ENCODE assay signal across 23 mouse cellular contexts in genomic region chr6:120254640-120255039, GRCm38 (mm10). TPM values are rescaled to one million over a fixed set of nuclear protein-coding genes. Genes with fewer than 3 reads are reported as not detected.
DNase-seq lines count a peak whose midpoint lies in the region; ATAC-seq and TF ChIP-seq lines count a peak whose summit lies in the region.
"Had no signal": no experiment of that assay in that cellular context is flagged by ENCODE, and none has a peak within 500 bp of the region (broad histone marks: within the 10 kb centered on the region; RNA-seq: fewer than 3 reads in every experiment).

No protein-coding gene starts in this region.

- ATAC-seq in intestine, embryonic 14.5 days (replicated peaks; ENCODE audit: low FRiP score, low TSS enrichment, low read depth) = peak; percentile 78
- peak; percentile 83 for ATAC-seq in kidney, postnatal 0 days (replicated peaks; ENCODE audit: low FRiP score, low read depth)
- ATAC-seq in stomach, embryonic 15.5 days (ENCODE audit: insufficient read depth, low FRiP score, low read depth) = no peak
- no peak for ATAC-seq in frontal cortex, adult (ENCODE audit: low TSS enrichment)

- H3K27me3 ChIP-seq in intestine, embryonic 14.5 days (replicated peaks; ENCODE audit: control insufficient read depth, insufficient read depth, low read length) = no peaks in the 10 kb centered on the region
- no peaks in the 10 kb centered on the region for H3K27me3 ChIP-seq in kidney, postnatal 0 days (ENCODE audit: insufficient read depth, low read length)
- no peaks in the 10 kb centered on the region for H3K27me3 ChIP-seq in stomach, embryonic 15.5 days (replicated peaks)
- H3K27me3 ChIP-seq: forebrain, embryonic 12.5 days; lung, embryonic 15.5 days had no signal

- H3K9me3 ChIP-seq in intestine, embryonic 14.5 days (ENCODE audit: control insufficient read depth, low read length) = no peaks in the 10 kb centered on the region
- no peaks in the 10 kb centered on the region for H3K9me3 ChIP-seq in kidney, postnatal 0 days (replicated peaks; ENCODE audit: low read length)
- no peaks in the 10 kb centered on the region for H3K9me3 ChIP-seq in stomach, embryonic 15.5 days
- H3K9me3 ChIP-seq: forebrain, embryonic 12.5 days; lung, embryonic 15.5 days had no signal

- no peak for TF ChIP-seq CTCF in kidney, postnatal 0 days (IDR thresholded peaks at IDR 0.05; ENCODE audit: low read depth)

- DNase-seq in intestine, embryonic 14.5 days (ENCODE audit: low spot score) = no peak
- peak; percentile 79 for DNase-seq in kidney, adult 11 months
- peak; percentile 72 for DNase-seq in kidney, postnatal 0 days (ENCODE audit: low spot score)
- no peak for DNase-seq in B cell, adult 2 months
- DNase-seq in left cerebral cortex, postnatal 25 days (ENCODE audit: low spot score in 2 of 2) = no peak
- DNase-seq: cerebellum, postnatal 14 days; embryo, embryonic 11 days; gastrocnemius, postnatal 36 days; midbrain, embryonic 14.5 days; right cerebral cortex, adult 18-20 months; thymus, postnatal 4 days had no signal

- H3K9ac ChIP-seq in intestine, embryonic 14.5 days (ENCODE audit: low read length) = no peak overlapping the region
- H3K9ac ChIP-seq in kidney, postnatal 0 days (ENCODE audit: low read depth, low read length) = no peak overlapping the region
- H3K9ac ChIP-seq in stomach, embryonic 15.5 days = no peak overlapping the region
- H3K9ac ChIP-seq: forebrain, embryonic 12.5 days; hindbrain, embryonic 14.5 days; lung, embryonic 15.5 days had no signal

- intact Hi-C loops in left cerebral cortex, postnatal 25 days (cut with DNase I) = no loop called here

- 39% methylated on average over 4 of the region's 4 CpGs for WGBS in intestine, embryonic 14.5 days
- WGBS in kidney, postnatal 0 days = 42% methylated on average over 4 of the region's 4 CpGs
- 46% methylated on average over 4 of the region's 4 CpGs for WGBS in stomach, embryonic 15.5 days

- H3K36me3 ChIP-seq in intestine, embryonic 14.5 days (ENCODE audit: control insufficient read depth, insufficient read depth, low read length) = no peaks in the 10 kb centered on the region
- H3K36me3 ChIP-seq in kidney, postnatal 0 days (ENCODE audit: insufficient read depth, low read length) = no peaks in the 10 kb centered on the region
- H3K36me3 ChIP-seq in stomach, embryonic 15.5 days = no peaks in the 10 kb centered on the region
- H3K36me3 ChIP-seq: forebrain, embryonic 12.5 days; lung, embryonic 15.5 days had no signal

- no peak overlapping the region for H3K4me2 ChIP-seq in intestine, embryonic 14.5 days (ENCODE audit: low read length)
- H3K4me2 ChIP-seq in kidney, postnatal 0 days (ENCODE audit: low read length) = no peak overlapping the region
- H3K4me2 ChIP-seq in stomach, embryonic 15.5 days = 0 out of 2 replicates have a peak overlapping the region, but pooled peaks have one; percentile 8
- H3K4me2 ChIP-seq: forebrain, embryonic 12.5 days; heart, embryonic 11.5 days; hindbrain, embryonic 14.5 days; liver, embryonic 11.5 days; lung, embryonic 15.5 days had no signal

- H3K4me3 ChIP-seq in intestine, embryonic 14.5 days (ENCODE audit: low read depth, low read length) = no peak overlapping the region
- H3K4me3 ChIP-seq in kidney, postnatal 0 days (replicated peaks; ENCODE audit: low read depth, low read length) = no peak overlapping the region
- H3K4me3 ChIP-seq in stomach, embryonic 15.5 days (replicated peaks) = no peak overlapping the region
- H3K4me3 ChIP-seq: forebrain, embryonic 12.5 days; lung, embryonic 15.5 days had no signal

- H3K27ac ChIP-seq in intestine, embryonic 14.5 days (ENCODE audit: low read depth) = 0 out of 2 replicates have a peak overlapping the region, but pooled peaks have one; percentile 41
- peak overlapping the region; percentile 87 for H3K27ac ChIP-seq in kidney, postnatal 0 days
- 0 out of 2 replicates have a peak overlapping the region, but pooled peaks have one; percentile 26 for H3K27ac ChIP-seq in stomach, embryonic 15.5 days
- H3K27ac ChIP-seq: forebrain, embryonic 12.5 days; hindbrain, embryonic 14.5 days; lung, embryonic 15.5 days had no signal

- peaks cover 5% of the 10 kb centered on the region; the same call in 1 of the 2 replicates for H3K4me1 ChIP-seq in intestine, embryonic 14.5 days (replicated peaks; ENCODE audit: control insufficient read depth, insufficient read depth, low read length)
- 0 out of 2 replicates have a peak, but pooled peaks cover 5% of the 10 kb centered on the region for H3K4me1 ChIP-seq in kidney, postnatal 0 days (replicated peaks; ENCODE audit: insufficient read depth, low read length)
- peaks cover 2% of the 10 kb centered on the region; the same call in 1 of the 2 replicates for H3K4me1 ChIP-seq in stomach, embryonic 15.5 days
- H3K4me1 ChIP-seq: forebrain, embryonic 12.5 days; lung, embryonic 15.5 days had no signal

RNA-seq across cellular contexts. Expression of gene D330020A13Rik, which starts 39.5 kb away (rescaled TPM):
- polyA plus RNA-seq in intestine, embryonic 14.5 days (2014; fragmentation: Nextera tagmentation; extraction: Ambion mirVana) = not detected in 2 replicates
- 0.32 and 1.1 TPM in 2 replicates for polyA plus RNA-seq in kidney, postnatal 0 days (2015; fragmentation: Nextera tagmentation; extraction: Ambion mirVana)
- polyA plus RNA-seq in stomach, embryonic 15.5 days (2015; fragmentation: Nextera tagmentation; extraction: Ambion mirVana) = 0.21 and 0.40 TPM in 2 replicates
- total RNA-seq in left cerebral cortex, postnatal 25 days (2021) = under 1 TPM in 1 of 2 experiments, not detected in 1; 0.32 TPM
- total RNA-seq: gastrocnemius, postnatal 36 days; heart, postnatal 25 days; layer of hippocampus, postnatal 25 days; left cerebral cortex, postnatal 36 days; megakaryocyte progenitor cell, adult 5-6 weeks had no signal
- polyA plus RNA-seq: forebrain, embryonic 12.5 days; hindbrain, embryonic 14.5 days; liver, embryonic 11.5 days; spleen, adult 2 months had no signal

RNA-seq across cellular contexts. Expression of gene B4galnt3, which starts 39.7 kb away (rescaled TPM):
- polyA plus RNA-seq in intestine, embryonic 14.5 days (2014; fragmentation: Nextera tagmentation; extraction: Ambion mirVana) = 0.47 and 0.58 TPM in 2 replicates
- polyA plus RNA-seq in kidney, postnatal 0 days (2015; fragmentation: Nextera tagmentation; extraction: Ambion mirVana) = 2.1 and 2.5 TPM in 2 replicates
- 0.72 and 0.73 TPM in 2 replicates for polyA plus RNA-seq in stomach, embryonic 15.5 days (2015; fragmentation: Nextera tagmentation; extraction: Ambion mirVana)
- 1 to 10 TPM in 1 of 2 experiments, under 1 TPM in 1; 0.55 to 1.3 TPM for total RNA-seq in left cerebral cortex, postnatal 25 days (2021)
- polyA plus RNA-seq: midbrain, embryonic 14.5 days had no signal

Comparison
In these comparisons a context has a peak if more than half of its experiments do, and no peak if none do; other contexts are left out.
1. ATAC-seq: peak in intestine, embryonic 14.5 days (single experiment) and kidney, postnatal 0 days (single experiment); none in stomach, embryonic 15.5 days (single experiment) and frontal cortex, adult (single experiment).
2. DNase-seq: peak in kidney, adult 11 months (single experiment) and kidney, postnatal 0 days (single experiment); none in intestine, embryonic 14.5 days (single experiment), B cell, adult 2 months (0 of 2) and left cerebral cortex, postnatal 25 days (0 of 2).
3. H3K27ac ChIP-seq: peak in every context shown above with its lines; median percentile 87 in kidney, postnatal 0 days; 41 in intestine, embryonic 14.5 days; 26 in stomach, embryonic 15.5 days.